Mouse (Mus musculus): ENCODE measurements around the gene B230217C12Rik.

- TF ChIP-seq POLR2A (IDR thresholded peaks at IDR 0.05; ENCODE audit: extremely low read depth, insufficient read depth, low read length), result no peak
- TF ChIP-seq CTCF (IDR thresholded peaks at IDR 0.05; ENCODE audit: low read depth, low read length), result no peak
These were observed 10.1 kb upstream of the B230217C12Rik start for GRCm38 (mm10) chr11:97830501-97830900.
